In genomic region chr5:77314986-77315385, GRCm38 (mm10) we compare ENCODE assay signal across 27 mouse cellular contexts. TPM values are rescaled to one million over a fixed set of nuclear protein-coding genes. Genes with fewer than 3 reads are reported as not detected.
A peak's percentile ranks its signal among the peaks of the same experiment; 100 is the strongest.
DNase-seq lines count a peak whose midpoint lies in the region; ATAC-seq and TF ChIP-seq lines count a peak whose summit lies in the region.
"Had no signal": no experiment of that assay in that cellular context is flagged by ENCODE, and none has a peak within 500 bp of the region (broad histone marks: within the 10 kb centered on the region; RNA-seq: fewer than 3 reads in every experiment).

No protein-coding gene starts in this region.

- no peaks in the 10 kb centered on the region for H3K9me3 ChIP-seq in liver, postnatal 0 days (ENCODE audit: low read length)
- no peaks in the 10 kb centered on the region for H3K9me3 ChIP-seq in forebrain, embryonic 16.5 days (ENCODE audit: control insufficient read depth, low read length)
- H3K9me3 ChIP-seq: embryonic facial prominence, embryonic 13.5 days; embryonic facial prominence, embryonic 15.5 days; forebrain, embryonic 13.5 days; forebrain, embryonic 15.5 days; G1E had no signal

- H3K79me2 ChIP-seq in liver, adult 2 months (ENCODE audit: control insufficient read depth, insufficient read depth, low read length): peaks cover 7% of the 10 kb centered on the region; the same call in 1 of the 2 replicates

- 45% methylated on average over 6 of the region's 6 CpGs for WGBS in liver, adult 2 months
- 83% methylated on average over 6 of the region's 6 CpGs for WGBS in liver, postnatal 0 days (ENCODE audit: insufficient replicate concordance)
- WGBS in forebrain, embryonic 16.5 days: 94% methylated on average over 6 of the region's 6 CpGs

- ATAC-seq in liver, postnatal 0 days: no peak
- ATAC-seq in forebrain, embryonic 16.5 days: no peak
- ATAC-seq: activated CD4-positive, CD25-positive, alpha-beta regulatory T cell, adult 4 months; CD4-positive, CD25-positive, alpha-beta regulatory T cell, adult 4 months; forebrain, embryonic 13.5 days; forebrain, embryonic 15.5 days; Patski had no signal

- H3K36me3 ChIP-seq in liver, adult 2 months (ENCODE audit: control insufficient read depth, insufficient read depth, low read length): peaks cover 20% of the 10 kb centered on the region
- peaks cover 41% of the 10 kb centered on the region for H3K36me3 ChIP-seq in liver, postnatal 0 days (replicated peaks; ENCODE audit: insufficient read depth, low read length)
- H3K36me3 ChIP-seq in forebrain, embryonic 16.5 days (ENCODE audit: control insufficient read depth, insufficient read depth): peaks cover 13% of the 10 kb centered on the region

- no peak overlapping the region for H3K4me3 ChIP-seq in liver, adult 2 months (ENCODE audit: insufficient read depth, low read depth, low read length)
- H3K4me3 ChIP-seq in liver, postnatal 0 days (ENCODE audit: low read depth, low read length): no peak overlapping the region
- H3K4me3 ChIP-seq in forebrain, embryonic 16.5 days (replicated peaks; ENCODE audit: low read length): no peak overlapping the region
- H3K4me3 ChIP-seq: embryonic facial prominence, embryonic 13.5 days; embryonic facial prominence, embryonic 15.5 days; erythroblast, embryonic 14.5 days; forebrain, embryonic 13.5 days; forebrain, embryonic 15.5 days had no signal

- no peaks in the 10 kb centered on the region for H3K27me3 ChIP-seq in liver, adult 2 months (ENCODE audit: control insufficient read depth, insufficient read depth, low read length)
- no peaks in the 10 kb centered on the region for H3K27me3 ChIP-seq in liver, postnatal 0 days (ENCODE audit: insufficient read depth, low read length)
- no peaks in the 10 kb centered on the region for H3K27me3 ChIP-seq in forebrain, embryonic 16.5 days (replicated peaks; ENCODE audit: control insufficient read depth, insufficient read depth, low read length)
- H3K27me3 ChIP-seq: CH12.LX; embryonic facial prominence, embryonic 13.5 days; embryonic facial prominence, embryonic 15.5 days; forebrain, embryonic 13.5 days; forebrain, embryonic 15.5 days; Patski had no signal

- TF ChIP-seq CTCF in liver, adult 2 months (IDR thresholded peaks at IDR 0.05; ENCODE audit: low read depth, low read length): no peak
- no peak for TF ChIP-seq CTCF in liver, postnatal 0 days (IDR thresholded peaks at IDR 0.05; ENCODE audit: low read depth)

- H3K9ac ChIP-seq in liver, adult 2 months (ENCODE audit: low read depth, low read length): no peak overlapping the region
- no peak overlapping the region for H3K9ac ChIP-seq in liver, postnatal 0 days (replicated peaks)
- no peak overlapping the region for H3K9ac ChIP-seq in forebrain, embryonic 16.5 days (replicated peaks; ENCODE audit: low read depth, low read length)
- H3K9ac ChIP-seq: embryonic facial prominence, embryonic 13.5 days; embryonic facial prominence, embryonic 15.5 days; forebrain, embryonic 13.5 days; forebrain, embryonic 15.5 days had no signal

- no peak overlapping the region for H3K4me2 ChIP-seq in liver, postnatal 0 days (ENCODE audit: low read depth, low read length)
- no peak overlapping the region for H3K4me2 ChIP-seq in forebrain, embryonic 16.5 days (ENCODE audit: low read length)
- H3K4me2 ChIP-seq: embryonic facial prominence, embryonic 13.5 days; embryonic facial prominence, embryonic 15.5 days; forebrain, embryonic 13.5 days; forebrain, embryonic 15.5 days had no signal

- H3K4me1 ChIP-seq in liver, adult 2 months (ENCODE audit: control insufficient read depth, insufficient read depth, low read length): peaks cover 5% of the 10 kb centered on the region
- peaks cover 8% of the 10 kb centered on the region for H3K4me1 ChIP-seq in liver, postnatal 0 days (ENCODE audit: insufficient read depth)
- peaks cover 9% of the 10 kb centered on the region for H3K4me1 ChIP-seq in forebrain, embryonic 16.5 days (replicated peaks; ENCODE audit: control insufficient read depth, insufficient read depth, low read length)

- no peak for TF ChIP-seq EP300 in liver, postnatal 0 days (IDR thresholded peaks at IDR 0.05; ENCODE audit: low read depth)

- H3K27ac ChIP-seq in liver, adult 2 months (replicated peaks; ENCODE audit: insufficient read depth, low read depth, low read length): peak overlapping the region; percentile 50
- H3K27ac ChIP-seq in liver, postnatal 0 days (ENCODE audit: low read depth): no peak overlapping the region
- H3K27ac ChIP-seq in forebrain, embryonic 16.5 days (ENCODE audit: low read length): no peak overlapping the region
- H3K27ac ChIP-seq: embryonic facial prominence, embryonic 13.5 days; embryonic facial prominence, embryonic 15.5 days; forebrain, embryonic 13.5 days; forebrain, embryonic 15.5 days had no signal

- no peak for TF ChIP-seq POLR2A in liver, adult 2 months (IDR thresholded peaks at IDR 0.05; ENCODE audit: extremely low read depth, insufficient read depth, low read length)

- DNase-seq in heart, adult 11 months: peak; percentile 6
- no peak for DNase-seq in heart, postnatal 14 days
- DNase-seq in liver, adult 2 months (ENCODE audit: extremely low read depth, low read depth, low spot score): peak; percentile 72
- DNase-seq in liver, postnatal 0 days: no peak
- peak; percentile 52 for DNase-seq in gonadal fat pad, adult 2 months (ENCODE audit: low read depth)
- DNase-seq: adrenal gland, adult 2 months; adrenal gland, postnatal 10 days; adrenal gland, postnatal 25 days; B cell, adult 2 months; cerebellum, adult 11 months; cerebellum, adult 18-20 months; cerebellum, adult 8-10 months; cerebellum, adult 9-11 months; cerebellum, postnatal 14 days; cerebellum, postnatal 36 days; embryo, embryonic 11 days had no signal

- intact Hi-C loops in heart, postnatal 14 days (cut with DNase I): loop anchor here (5.0 kb wide), 1 partner anchor 92 kb away; the partner anchor contains the start of gene Igfbp7

RNA-seq across cellular contexts. Expression of gene Polr2b, which starts 5.0 kb away (rescaled TPM):
- 10 to 100 TPM; 31.5 to 31.8 TPM for total RNA-seq in heart, postnatal 14 days (2021)
- 31.6 and 43.3 TPM in 2 replicates for total RNA-seq in liver, adult 2 months (2014; rRNA removed)
- 24.3 and 31.0 TPM in 2 replicates for polyA plus RNA-seq in liver, adult 2 months (2012; rRNA removed)
- polyA plus RNA-seq in liver, postnatal 0 days (2015; fragmentation: Nextera tagmentation; extraction: Ambion mirVana): 16.4 and 18.6 TPM in 2 replicates
- 15.5 and 19.6 TPM in 2 replicates for polyA plus RNA-seq in gonadal fat pad, adult 2 months (2012; rRNA removed)
- polyA plus RNA-seq in forebrain, embryonic 16.5 days (2015; fragmentation: Nextera tagmentation; extraction: Ambion mirVana): 74.8 and 84.3 TPM in 2 replicates

RNA-seq across cellular contexts. Expression of gene Noa1, which starts 5.1 kb away (rescaled TPM):
- total RNA-seq in heart, postnatal 14 days (2021): 10 to 100 TPM; 18.0 to 21.0 TPM
- 4.2 and 6.2 TPM in 2 replicates for total RNA-seq in liver, adult 2 months (2014; rRNA removed)
- 7.5 and 8.6 TPM in 2 replicates for polyA plus RNA-seq in liver, adult 2 months (2012; rRNA removed)
- 8.2 and 10.5 TPM in 2 replicates for polyA plus RNA-seq in liver, postnatal 0 days (2015; fragmentation: Nextera tagmentation; extraction: Ambion mirVana)
- polyA plus RNA-seq in gonadal fat pad, adult 2 months (2012; rRNA removed): 9.6 and 11.3 TPM in 2 replicates
- 41.0 and 46.7 TPM in 2 replicates for polyA plus RNA-seq in forebrain, embryonic 16.5 days (2015; fragmentation: Nextera tagmentation; extraction: Ambion mirVana)

RNA-seq across cellular contexts. Expression of gene Rest, which starts 49.7 kb away (rescaled TPM):
- total RNA-seq in heart, postnatal 14 days (2021): 10 to 100 TPM; 17.4 to 18.1 TPM
- 9.8 and 9.9 TPM in 2 replicates for total RNA-seq in liver, adult 2 months (2014; rRNA removed)
- polyA plus RNA-seq in liver, adult 2 months (2012; rRNA removed): 3.3 and 3.7 TPM in 2 replicates
- 6.4 and 6.9 TPM in 2 replicates for polyA plus RNA-seq in liver, postnatal 0 days (2015; fragmentation: Nextera tagmentation; extraction: Ambion mirVana)
- 9.1 and 13.8 TPM in 2 replicates for polyA plus RNA-seq in gonadal fat pad, adult 2 months (2012; rRNA removed)
- polyA plus RNA-seq in forebrain, embryonic 16.5 days (2015; fragmentation: Nextera tagmentation; extraction: Ambion mirVana): 6.7 and 8.1 TPM in 2 replicates

Comparison
In these comparisons a context has a peak if more than half of its experiments do, and no peak if none do; other contexts are left out.
1. DNase-seq: peak in heart, adult 11 months (single experiment), liver, adult 2 months (single experiment) and gonadal fat pad, adult 2 months (single experiment); none in heart, postnatal 14 days (0 of 2) and liver, postnatal 0 days (single experiment).